Mouse (Mus musculus) E14TG2a.4 (cell line): ENCODE measurements around the gene Ets1.

Experiments
- H3K27me3 ChIP-seq: 2 replicates; pipeline ENCODE4 v1.6.1; 2014; ENCODE audit warnings: low read length, control low read depth; ENCODE audit not compliant: insufficient read depth
- H3K36me3 ChIP-seq: 2 replicates; pipeline ENCODE4 v1.6.1; 2014; ENCODE audit warnings: low read length, control low read depth; ENCODE audit not compliant: insufficient read depth
- H3K4me1 ChIP-seq: replicated peaks from 2 replicates; pipeline ENCODE4 v1.6.1; 2014; ENCODE audit warnings: low read depth, low read length, control low read depth
- H3K4me3 ChIP-seq: replicated peaks from 2 replicates; pipeline ENCODE4 v1.5.1; 2014; ENCODE audit warnings: mild to moderate bottlenecking, low read length
- H3K9me3 ChIP-seq: 2 replicates; pipeline ENCODE4 v1.6.1; 2014; ENCODE audit warnings: low read length, control low read depth
- CTCF ChIP-seq: conservative IDR thresholded peaks from 2 replicates; pipeline ENCODE4 v1.5.1; 2014; ENCODE audit warnings: low read length
- NANOG ChIP-seq: IDR thresholded peaks from 2 replicates; pipeline ENCODE4 v1.6.1; 2014; ENCODE audit warnings: borderline replicate concordance, low read length, mixed read lengths
- POU5F1 ChIP-seq: IDR thresholded peaks from 2 replicates; pipeline ENCODE4 v1.6.1; 2014; ENCODE audit warnings: low read length, borderline replicate concordance

Ets1 gene

DNA sequence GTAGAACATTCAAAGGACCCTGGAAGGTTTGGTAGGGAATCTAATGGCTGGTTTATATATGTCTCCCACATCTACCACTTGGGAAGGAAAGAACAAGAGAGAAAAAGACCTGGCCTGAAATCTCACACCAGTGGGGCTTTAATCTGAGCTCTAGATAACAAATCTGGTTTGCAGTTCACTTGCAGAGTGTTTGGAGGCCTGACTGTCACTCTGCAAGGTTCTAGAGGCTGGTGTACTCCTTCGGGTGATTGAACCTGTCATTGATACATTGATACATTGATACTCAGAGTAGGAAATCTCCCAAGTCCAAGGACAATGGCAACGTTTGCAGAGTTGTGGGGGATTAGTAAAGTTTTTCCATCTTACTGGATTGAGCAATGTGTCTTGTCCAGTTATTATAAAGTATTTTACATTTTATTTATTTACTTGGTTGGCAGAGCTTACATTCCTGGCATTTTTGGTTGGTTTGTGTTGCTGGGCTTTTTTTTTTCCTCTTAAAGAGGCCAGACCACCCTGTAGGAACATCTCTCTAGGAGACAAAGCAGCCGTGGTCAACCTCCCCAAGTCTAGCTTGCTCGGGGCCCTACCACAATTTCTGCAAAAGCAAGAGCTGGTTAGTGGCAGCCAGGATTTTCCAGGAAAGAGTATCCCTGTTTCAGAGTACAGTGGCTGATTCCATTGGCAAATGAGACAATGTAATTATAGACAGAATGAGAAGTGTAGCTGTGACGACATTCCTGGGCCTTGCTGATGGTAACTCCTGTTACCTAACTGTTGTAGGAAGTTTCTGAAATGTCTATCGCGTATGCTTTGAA lies 64.3 kb downstream of the Ets1 start:
- H3K4me1 ChIP-seq = peaks cover 9% of the 10 kb centered on the region
- H3K4me3 ChIP-seq = no peak overlapping the region
- TF ChIP-seq CTCF = no peak
- no peak for TF ChIP-seq NANOG
- TF ChIP-seq POU5F1 = no peak
- H3K27me3 ChIP-seq = peaks cover 49% of the 10 kb centered on the region
- no peaks in the 10 kb centered on the region for H3K9me3 ChIP-seq
- no peaks in the 10 kb centered on the region for H3K36me3 ChIP-seq

DNA sequence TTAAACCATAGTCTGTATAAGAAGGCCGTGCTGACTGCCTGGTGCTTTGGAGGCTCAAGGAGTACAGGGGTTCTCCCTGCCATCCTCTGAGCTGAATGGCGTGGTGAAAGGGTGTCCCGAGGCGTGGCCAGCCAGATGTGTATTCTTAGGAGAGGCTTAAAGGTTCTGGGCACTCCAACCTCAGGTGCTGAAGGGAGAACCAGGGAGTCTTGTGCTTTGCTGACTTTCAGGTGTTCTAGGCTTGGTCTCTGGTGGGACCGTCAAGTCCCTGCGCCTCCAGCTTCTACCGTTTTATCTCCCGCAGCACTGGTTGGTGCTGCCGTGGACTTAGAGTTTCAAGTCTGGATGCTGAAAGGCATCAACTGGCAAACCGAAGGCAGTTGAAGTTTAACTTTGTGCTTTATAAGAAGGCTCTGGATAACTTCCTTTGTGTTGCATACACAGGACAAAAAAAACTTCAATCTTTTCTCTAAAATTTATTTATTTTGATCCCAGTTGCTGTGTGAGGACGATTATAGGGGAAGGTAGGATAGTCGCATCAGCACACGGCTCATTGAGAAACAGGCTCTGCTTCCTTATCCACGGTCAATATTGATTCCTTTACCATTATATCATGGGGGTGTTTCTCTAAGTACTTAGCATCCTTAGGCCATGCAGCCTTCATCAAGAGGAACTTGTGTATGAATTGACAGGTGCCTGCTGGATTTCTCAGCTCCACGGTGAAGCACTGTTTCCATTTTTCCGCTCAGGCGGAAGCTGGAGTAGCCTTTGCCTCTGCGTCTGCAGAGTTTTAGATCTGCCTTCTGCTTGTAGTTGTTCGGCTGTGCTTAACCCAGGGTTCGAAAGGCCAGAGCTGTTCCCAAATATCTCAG lies 65.3 kb downstream of the Ets1 start:
- Histone ChIP-seq H3K4me3 (no peak overlapping the region), H3K27me3 (peaks cover 42% of the 10 kb centered on the region), H3K36me3 (no peaks in the 10 kb centered on the region), H3K9me3 (no peaks in the 10 kb centered on the region), H3K4me1 (peaks cover 5% of the 10 kb centered on the region)
- TF ChIP-seq CTCF (no peak), POU5F1 (no peak), NANOG (no peak)

DNA sequence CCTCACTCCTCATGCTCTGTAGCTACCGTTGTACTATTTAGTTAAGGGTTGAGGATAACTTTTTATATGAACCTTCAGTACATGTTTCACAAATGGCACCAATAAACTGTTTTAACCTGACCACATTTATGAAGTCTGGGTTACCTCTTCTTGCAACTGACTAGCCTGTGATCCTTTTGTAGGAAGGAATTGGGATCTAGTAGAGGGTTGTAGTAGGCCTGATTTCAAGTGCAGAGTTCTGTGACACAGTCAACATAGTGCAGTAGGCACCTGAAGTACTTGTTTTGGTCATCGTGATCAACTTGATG lies 65.9 kb downstream of the Ets1 start:
- Histone ChIP-seq H3K36me3 (no peaks in the 10 kb centered on the region), H3K9me3 (no peaks in the 10 kb centered on the region), H3K27me3 (peaks cover 36% of the 10 kb centered on the region), H3K4me1 (no peaks in the 10 kb centered on the region), H3K4me3 (no peak overlapping the region)
- no peak for TF ChIP-seq NANOG
- no peak for TF ChIP-seq CTCF
- TF ChIP-seq POU5F1 = no peak

DNA sequence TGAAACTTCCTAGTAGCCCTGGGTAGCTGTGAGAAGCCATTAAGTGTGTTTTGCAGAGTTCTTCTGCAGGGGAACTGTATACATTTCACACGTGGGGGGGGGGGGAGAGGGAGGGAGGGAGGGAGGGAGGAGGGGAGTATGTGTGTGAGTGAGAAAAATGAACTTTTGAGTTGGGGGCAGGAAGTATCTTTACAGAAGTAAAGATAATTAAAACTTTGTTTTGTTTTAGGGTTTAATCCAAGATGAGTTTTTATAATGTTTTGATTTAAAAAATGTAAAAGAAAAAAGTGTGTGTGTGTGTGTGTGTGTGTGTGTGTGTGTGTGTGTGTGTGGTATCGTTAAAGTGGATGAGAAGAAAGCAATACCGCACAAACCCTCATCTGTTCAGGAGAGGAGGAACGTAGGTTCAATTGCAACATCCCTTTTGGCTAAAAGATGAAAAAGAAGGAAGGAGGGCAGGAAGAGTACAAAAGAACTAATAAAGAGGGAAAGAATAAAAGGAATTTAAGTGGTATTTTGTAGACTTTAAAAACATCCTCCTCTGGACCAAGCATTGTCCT lies 66.9 kb downstream of the Ets1 start:
- no peak for TF ChIP-seq CTCF
- no peak for TF ChIP-seq POU5F1
- no peak for TF ChIP-seq NANOG
- no peaks in the 10 kb centered on the region for H3K36me3 ChIP-seq
- no peaks in the 10 kb centered on the region for H3K9me3 ChIP-seq
- peaks cover 26% of the 10 kb centered on the region for H3K27me3 ChIP-seq
- no peak overlapping the region for H3K4me3 ChIP-seq
- no peaks in the 10 kb centered on the region for H3K4me1 ChIP-seq

DNA sequence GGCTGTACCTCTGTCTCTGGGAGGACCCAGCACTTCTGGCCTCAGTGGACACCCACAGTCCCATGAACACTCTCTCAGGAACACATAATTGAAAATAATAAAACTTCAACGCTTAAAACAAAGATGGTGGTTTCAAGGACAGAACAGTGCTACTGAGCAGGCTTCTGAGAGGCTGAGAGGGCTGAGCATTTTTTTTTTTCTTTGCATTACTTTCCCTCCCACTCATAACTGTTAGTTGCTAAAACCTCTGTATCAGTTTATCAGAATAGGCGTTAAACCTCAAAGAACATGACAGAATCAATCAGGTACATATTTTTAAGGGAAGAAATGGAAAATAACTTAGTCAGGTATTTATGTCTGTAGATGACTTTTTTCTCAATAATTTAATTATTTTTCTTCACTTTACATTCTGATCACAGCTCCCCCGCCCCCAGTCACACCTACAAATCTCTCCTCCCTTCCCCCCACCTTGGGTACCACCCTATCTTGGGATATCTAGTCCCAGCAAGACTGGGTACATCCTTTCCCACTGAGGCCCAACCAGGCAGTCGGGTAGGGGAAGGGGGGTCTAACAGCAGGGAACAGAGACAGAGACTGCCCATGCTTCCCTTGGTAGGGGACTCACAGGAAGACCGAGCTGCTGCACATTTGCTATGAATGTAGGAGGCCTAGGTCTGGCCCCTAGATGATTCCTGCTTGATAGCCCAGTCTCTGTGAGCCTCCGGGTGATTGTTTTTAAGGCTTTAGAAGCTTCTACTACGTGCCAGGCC lies 68.1 kb downstream of the Ets1 start:
- no peaks in the 10 kb centered on the region for H3K4me1 ChIP-seq
- H3K4me3 ChIP-seq = no peak overlapping the region
- TF ChIP-seq CTCF (no peak), POU5F1 (no peak), NANOG (no peak)
- H3K36me3 ChIP-seq = no peaks in the 10 kb centered on the region
- peaks cover 19% of the 10 kb centered on the region for H3K27me3 ChIP-seq
- H3K9me3 ChIP-seq = no peaks in the 10 kb centered on the region

DNA sequence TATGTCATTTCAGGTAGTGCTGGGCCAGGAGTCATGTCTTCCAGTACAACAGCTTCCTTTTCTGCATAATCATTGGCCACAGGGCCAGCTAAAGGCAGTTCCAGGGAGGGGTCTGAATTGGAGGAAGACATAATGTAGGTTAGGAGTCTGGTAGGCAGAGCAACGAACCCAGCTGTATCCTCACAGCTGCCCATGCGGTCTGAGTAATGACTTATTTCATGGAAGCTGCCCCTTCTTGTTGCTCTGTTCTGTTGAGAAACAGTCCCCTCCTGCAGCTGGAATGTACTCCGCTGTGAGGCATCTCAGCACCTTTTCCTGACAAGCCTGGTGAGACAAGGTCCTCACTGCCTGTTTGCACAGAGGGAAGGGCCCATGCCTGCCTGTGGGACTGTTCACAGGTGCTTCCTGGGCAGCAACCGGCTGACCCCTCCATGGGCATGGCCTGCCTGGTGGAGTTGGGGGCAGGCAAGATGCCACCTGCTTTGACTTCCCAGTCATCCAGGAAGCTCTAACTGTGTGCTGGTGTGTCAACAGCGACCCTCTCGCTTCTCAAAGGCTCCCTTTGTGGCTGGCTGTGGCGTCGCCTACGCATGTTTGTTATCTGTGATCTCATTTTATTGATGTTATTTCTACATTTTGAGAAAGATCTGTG lies 69.9 kb downstream of the Ets1 start:
- peaks cover 13% of the 10 kb centered on the region for H3K27me3 ChIP-seq
- H3K4me3 ChIP-seq = no peak overlapping the region
- no peaks in the 10 kb centered on the region for H3K4me1 ChIP-seq
- no peaks in the 10 kb centered on the region for H3K9me3 ChIP-seq
- H3K36me3 ChIP-seq = no peaks in the 10 kb centered on the region
- TF ChIP-seq NANOG (no peak), POU5F1 (no peak), CTCF (no peak)

DNA sequence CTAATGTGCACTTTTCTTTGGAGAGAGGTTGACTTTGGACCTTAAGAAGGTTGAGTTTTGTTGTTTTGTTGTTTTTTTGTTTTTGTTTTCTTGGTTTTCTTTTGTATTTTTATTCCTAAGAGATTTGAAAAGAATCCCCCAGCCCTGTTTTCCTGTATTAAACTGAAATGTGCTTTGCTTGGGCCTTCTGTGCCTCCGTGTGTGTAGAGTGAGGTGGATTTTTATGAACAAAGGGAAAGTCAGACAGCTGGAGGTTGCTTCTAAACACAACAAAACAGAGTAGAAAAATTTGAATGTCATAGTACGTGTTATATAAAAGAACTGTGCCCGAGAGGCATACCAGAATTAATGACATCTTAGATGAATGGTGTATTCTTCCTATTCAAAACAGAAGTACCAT lies 71.4 kb downstream of the Ets1 start:
- no peak for TF ChIP-seq CTCF
- no peak for TF ChIP-seq POU5F1
- no peak for TF ChIP-seq NANOG
- Histone ChIP-seq H3K4me3 (no peak overlapping the region), H3K27me3 (peaks cover 22% of the 10 kb centered on the region), H3K36me3 (no peaks in the 10 kb centered on the region), H3K4me1 (no peaks in the 10 kb centered on the region), H3K9me3 (no peaks in the 10 kb centered on the region)

DNA sequence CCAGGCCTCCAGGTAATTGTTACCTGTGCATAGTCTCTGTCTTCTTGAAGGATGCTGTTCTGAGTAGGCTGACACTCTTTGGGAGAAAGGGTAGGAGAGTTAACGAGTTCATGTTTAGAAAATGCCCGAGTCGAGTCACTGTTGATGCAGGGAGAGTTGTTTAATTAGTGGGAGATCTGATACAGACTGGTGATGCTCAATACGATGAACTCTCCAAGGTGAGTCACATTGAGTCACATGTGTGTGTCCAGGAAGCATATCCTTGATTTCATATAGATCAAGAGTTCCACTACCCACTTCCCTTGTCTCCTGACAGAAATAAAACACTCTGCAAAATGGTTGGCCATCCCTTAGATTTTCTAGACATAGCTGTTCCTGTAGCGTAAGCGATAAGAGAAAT lies 72.5 kb downstream of the Ets1 start:
- peaks cover 26% of the 10 kb centered on the region for H3K27me3 ChIP-seq
- no peaks in the 10 kb centered on the region for H3K36me3 ChIP-seq
- no peak for TF ChIP-seq CTCF
- TF ChIP-seq POU5F1 = no peak
- TF ChIP-seq NANOG = no peak
- no peaks in the 10 kb centered on the region for H3K4me1 ChIP-seq
- H3K4me3 ChIP-seq = no peak overlapping the region
- H3K9me3 ChIP-seq = no peaks in the 10 kb centered on the region
